Mouse (Mus musculus): Measurements from ENCODE around the gene Bod1l.

Bod1l gene

DNA sequence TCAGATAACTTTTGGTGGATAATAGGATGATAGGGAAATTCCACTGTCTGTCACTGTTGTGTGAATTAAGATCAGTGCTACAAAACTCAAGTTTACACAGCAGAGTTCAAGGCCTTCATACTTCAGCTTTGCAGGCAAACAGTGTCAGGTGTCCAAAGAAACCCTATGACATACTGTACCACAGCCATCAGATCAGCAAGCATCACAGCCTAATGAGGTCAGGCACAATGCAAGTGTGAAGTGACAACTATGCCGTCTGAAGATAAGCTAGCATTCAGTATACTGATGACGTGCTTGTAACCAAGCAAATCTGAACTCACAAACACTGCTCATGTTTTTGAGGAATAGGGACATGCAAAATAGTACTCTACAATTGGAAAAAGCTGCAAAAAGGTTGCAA is 36.7 kb downstream of the Bod1l start:
- in situ Hi-C loops (cut with MboI; ENCODE audit: low pct_unique_long_range_greater_than_20kb in 1 of 2, low sequenced_read_pairs in 2 of 2, unreplicated experiment in 1 of 2), result no loop called here

DNA sequence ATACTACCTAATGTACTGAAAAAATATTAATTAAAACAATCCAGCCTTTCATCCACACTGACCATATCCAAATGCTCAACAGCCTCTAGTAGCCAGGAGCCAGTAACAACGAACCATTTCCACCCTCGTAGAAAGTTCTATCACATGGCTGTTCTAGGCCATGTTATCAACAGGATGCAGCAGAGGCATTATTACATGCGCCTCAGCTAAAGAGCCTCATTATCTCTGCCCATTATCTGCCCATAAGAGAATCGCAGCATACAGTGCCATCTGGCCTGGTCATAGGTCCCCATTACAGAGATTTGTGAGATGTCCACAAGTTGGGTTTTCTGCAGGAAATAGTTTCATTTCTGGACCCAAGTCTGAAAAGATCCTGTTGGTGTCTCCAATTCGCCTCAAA is 37.9 kb downstream of the Bod1l start:
- in situ Hi-C loops (cut with MboI; ENCODE audit: low pct_unique_long_range_greater_than_20kb in 1 of 2, low sequenced_read_pairs in 2 of 2, unreplicated experiment in 1 of 2), result no loop called here

DNA sequence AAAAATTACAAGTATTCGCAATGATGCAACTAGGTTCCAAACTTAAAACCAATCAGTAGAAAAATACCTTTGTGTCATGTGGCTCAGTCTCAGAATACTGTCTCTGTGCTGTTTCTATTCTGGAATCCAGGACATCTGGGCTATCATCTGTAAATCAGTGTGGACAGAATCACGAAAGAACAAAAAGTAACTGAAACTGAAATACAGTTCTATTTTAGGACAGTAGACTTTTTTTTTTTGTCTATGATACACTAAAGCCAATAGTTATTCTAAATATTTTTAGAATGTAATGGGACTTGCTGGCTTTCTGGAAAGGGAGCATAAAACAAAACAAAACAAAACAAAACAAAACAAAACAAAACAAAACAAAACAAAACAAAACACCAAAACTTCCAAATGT is 39.0 kb downstream of the Bod1l start:
- in situ Hi-C loops (cut with MboI; ENCODE audit: low pct_unique_long_range_greater_than_20kb in 1 of 2, low sequenced_read_pairs in 2 of 2, unreplicated experiment in 1 of 2), result no loop called here

GRCm38 (mm10) chr5:41804643-41805042 is 39.5 kb downstream of the Bod1l start:
- in situ Hi-C loops (cut with MboI; ENCODE audit: low pct_unique_long_range_greater_than_20kb in 1 of 2, low sequenced_read_pairs in 2 of 2, unreplicated experiment in 1 of 2), result no loop called here

- in situ Hi-C loops (cut with MboI; ENCODE audit: low pct_unique_long_range_greater_than_20kb in 1 of 2, low sequenced_read_pairs in 2 of 2, unreplicated experiment in 1 of 2), result no loop called here
Observed at GRCm38 (mm10) chr5:41801622-41802021, 42.5 kb downstream of the Bod1l start.

DNA sequence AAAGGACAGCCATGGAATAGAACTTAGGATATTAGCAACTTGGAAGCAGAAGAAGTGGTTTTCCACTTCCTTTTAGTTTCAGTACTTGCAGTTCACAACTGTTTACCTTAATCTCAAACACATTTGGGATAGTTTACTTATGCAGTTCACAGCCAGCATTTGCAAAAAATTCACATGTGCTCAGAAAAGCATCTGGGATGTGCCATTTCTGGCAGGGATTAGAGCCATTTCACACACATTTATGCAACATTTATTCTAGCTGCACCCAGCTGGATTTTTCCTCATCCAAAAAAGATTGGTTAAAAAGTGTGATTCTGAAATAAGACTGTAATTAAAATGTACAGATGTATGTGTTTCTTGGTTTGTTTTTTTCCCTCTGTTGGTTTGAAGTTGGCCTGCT is 49.7 kb downstream of the Bod1l start:
- in situ Hi-C loops (cut with MboI; ENCODE audit: low pct_unique_long_range_greater_than_20kb in 1 of 2, low sequenced_read_pairs in 2 of 2, unreplicated experiment in 1 of 2), result no loop called here

DNA sequence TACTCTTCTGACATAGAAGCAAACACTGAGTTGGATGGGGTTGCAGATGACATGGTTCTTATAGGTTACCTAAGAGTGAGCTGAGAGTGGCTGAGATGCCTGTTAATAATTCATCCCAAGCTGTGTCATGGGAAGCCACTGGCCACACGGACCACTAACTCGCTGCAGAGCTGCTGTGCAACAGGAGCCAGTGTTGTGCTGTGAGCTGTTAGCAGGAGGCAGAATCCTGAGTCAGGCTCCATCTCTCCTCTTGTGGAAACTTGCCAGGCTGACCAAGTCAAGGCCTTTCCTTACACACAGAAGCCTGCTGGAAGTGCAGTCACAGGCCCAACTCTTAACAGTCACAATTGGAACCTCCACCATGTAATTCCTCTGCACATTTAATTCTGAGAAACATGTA is 53.6 kb downstream of the Bod1l start:
- in situ Hi-C loops (cut with MboI; ENCODE audit: low pct_unique_long_range_greater_than_20kb in 1 of 2, low sequenced_read_pairs in 2 of 2, unreplicated experiment in 1 of 2), result no loop called here

- in situ Hi-C loops (cut with MboI; ENCODE audit: low pct_unique_long_range_greater_than_20kb in 1 of 2, low sequenced_read_pairs in 2 of 2, unreplicated experiment in 1 of 2), result no loop called here
Observed at GRCm38 (mm10) chr5:41788877-41789276, 55.2 kb downstream of the Bod1l start.

DNA sequence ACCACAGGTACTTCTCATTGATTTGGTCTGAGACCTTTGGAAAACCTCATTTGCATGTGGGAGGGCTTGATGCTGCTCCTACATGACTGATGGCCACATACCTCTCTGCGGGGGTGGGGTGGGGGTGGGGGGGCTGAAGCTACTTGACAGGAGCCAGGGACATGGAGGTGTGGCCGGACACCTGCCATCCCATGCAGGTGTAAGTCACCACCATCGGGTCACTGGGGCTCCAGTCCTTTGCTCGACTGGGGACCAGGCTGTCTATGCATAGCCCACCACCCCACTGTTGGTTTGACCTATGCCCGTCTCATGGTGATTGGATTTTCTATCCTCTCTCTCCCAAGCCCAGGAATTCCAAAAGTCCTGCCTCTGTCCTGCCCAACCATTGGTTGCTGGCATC is 62.2 kb downstream of the Bod1l start:
- in situ Hi-C loops (cut with MboI; ENCODE audit: low pct_unique_long_range_greater_than_20kb in 1 of 2, low sequenced_read_pairs in 2 of 2, unreplicated experiment in 1 of 2), result no loop called here

DNA sequence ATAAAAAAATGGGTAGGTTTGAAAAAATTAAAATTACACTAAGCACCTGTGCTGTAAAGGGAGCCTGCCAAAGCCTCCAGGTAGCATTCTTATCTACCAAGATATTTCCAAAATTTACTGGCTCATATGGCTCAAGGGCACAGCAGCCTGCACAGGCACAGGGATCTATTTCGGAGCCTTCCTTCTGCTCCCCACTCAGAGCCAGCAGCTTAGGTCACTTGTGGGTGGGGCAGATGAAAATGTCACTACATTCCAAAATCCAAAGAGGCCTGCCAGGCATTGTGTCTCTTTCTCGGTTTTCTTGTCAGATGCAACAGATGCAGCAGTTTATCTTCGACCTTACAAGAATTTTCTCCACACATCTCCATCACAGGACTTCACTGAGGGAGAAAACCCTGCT is 64.1 kb downstream of the Bod1l start:
- in situ Hi-C loops (cut with MboI; ENCODE audit: low pct_unique_long_range_greater_than_20kb in 1 of 2, low sequenced_read_pairs in 2 of 2, unreplicated experiment in 1 of 2), result no loop called here

- in situ Hi-C loops (cut with MboI; ENCODE audit: low pct_unique_long_range_greater_than_20kb in 1 of 2, low sequenced_read_pairs in 2 of 2, unreplicated experiment in 1 of 2), result no loop called here
Observed at GRCm38 (mm10) chr5:41775728-41776127, 68.4 kb downstream of the Bod1l start.

DNA sequence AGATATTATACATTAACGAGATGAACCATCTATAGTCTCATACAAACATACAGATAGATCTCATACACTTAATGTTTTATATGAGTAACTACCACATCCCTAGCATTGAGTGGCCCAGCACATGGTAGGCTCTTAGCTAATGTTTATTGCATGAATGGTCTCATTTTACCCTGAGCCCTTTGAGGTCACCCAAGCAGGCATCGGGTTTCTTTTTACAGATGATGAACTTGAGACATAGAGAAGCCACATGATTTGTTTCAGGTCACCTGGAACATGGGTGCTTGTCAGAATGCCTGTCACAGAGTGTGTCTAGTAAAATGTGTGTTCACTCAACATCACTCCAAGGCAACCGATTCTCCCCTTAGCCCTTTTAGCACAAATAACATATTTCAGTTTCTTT is 68.8 kb downstream of the Bod1l start:
- in situ Hi-C loops (cut with MboI; ENCODE audit: low pct_unique_long_range_greater_than_20kb in 1 of 2, low sequenced_read_pairs in 2 of 2, unreplicated experiment in 1 of 2), result no loop called here

GRCm38 (mm10) chr5:41768382-41769040 is 75.6 kb downstream of the Bod1l start:
- in situ Hi-C loops (cut with MboI; ENCODE audit: low pct_unique_long_range_greater_than_20kb in 1 of 2, low sequenced_read_pairs in 2 of 2, unreplicated experiment in 1 of 2), result loop anchor here in 1 of 2 experiments (25.0 kb wide), 1 partner anchor 631 kb away; no protein-coding TSS in a partner anchor

- in situ Hi-C loops (cut with MboI; ENCODE audit: low pct_unique_long_range_greater_than_20kb in 1 of 2, low sequenced_read_pairs in 2 of 2, unreplicated experiment in 1 of 2), result loop anchor here in 1 of 2 experiments (25.0 kb wide), 1 partner anchor 630 kb away; no protein-coding TSS in a partner anchor
Observed at GRCm38 (mm10) chr5:41767296-41768200, 76.6 kb downstream of the Bod1l start.

- in situ Hi-C loops (cut with MboI; ENCODE audit: low pct_unique_long_range_greater_than_20kb in 1 of 2, low sequenced_read_pairs in 2 of 2, unreplicated experiment in 1 of 2), result loop anchor here in 1 of 2 experiments (25.0 kb wide), 1 partner anchor 629 kb away; no protein-coding TSS in a partner anchor
Observed at GRCm38 (mm10) chr5:41766406-41767010, 77.6 kb downstream of the Bod1l start.

GRCm38 (mm10) chr5:41765626-41766405 is 78.3 kb downstream of the Bod1l start:
- in situ Hi-C loops (cut with MboI; ENCODE audit: low pct_unique_long_range_greater_than_20kb in 1 of 2, low sequenced_read_pairs in 2 of 2, unreplicated experiment in 1 of 2), result loop anchor here in 1 of 2 experiments (25.0 kb wide), 1 partner anchor 629 kb away; no protein-coding TSS in a partner anchor

GRCm38 (mm10) chr5:41763731-41764721 is 80.1 kb downstream of the Bod1l start, which contains the start of gene Nkx3-2:
Gene Nkx3-2 (minus strand): TSS chr5:41764501.
- in situ Hi-C loops (cut with MboI; ENCODE audit: low pct_unique_long_range_greater_than_20kb in 1 of 2, low sequenced_read_pairs in 2 of 2, unreplicated experiment in 1 of 2), result loop anchor here in 1 of 2 experiments (25.0 kb wide), 1 partner anchor 627 kb away; no protein-coding TSS in a partner anchor

Data from mouse embryonic stem cell (cell line).